Mouse (Mus musculus): ENCODE measurements around the gene Spata16.

The Spata16 gene

DNA sequence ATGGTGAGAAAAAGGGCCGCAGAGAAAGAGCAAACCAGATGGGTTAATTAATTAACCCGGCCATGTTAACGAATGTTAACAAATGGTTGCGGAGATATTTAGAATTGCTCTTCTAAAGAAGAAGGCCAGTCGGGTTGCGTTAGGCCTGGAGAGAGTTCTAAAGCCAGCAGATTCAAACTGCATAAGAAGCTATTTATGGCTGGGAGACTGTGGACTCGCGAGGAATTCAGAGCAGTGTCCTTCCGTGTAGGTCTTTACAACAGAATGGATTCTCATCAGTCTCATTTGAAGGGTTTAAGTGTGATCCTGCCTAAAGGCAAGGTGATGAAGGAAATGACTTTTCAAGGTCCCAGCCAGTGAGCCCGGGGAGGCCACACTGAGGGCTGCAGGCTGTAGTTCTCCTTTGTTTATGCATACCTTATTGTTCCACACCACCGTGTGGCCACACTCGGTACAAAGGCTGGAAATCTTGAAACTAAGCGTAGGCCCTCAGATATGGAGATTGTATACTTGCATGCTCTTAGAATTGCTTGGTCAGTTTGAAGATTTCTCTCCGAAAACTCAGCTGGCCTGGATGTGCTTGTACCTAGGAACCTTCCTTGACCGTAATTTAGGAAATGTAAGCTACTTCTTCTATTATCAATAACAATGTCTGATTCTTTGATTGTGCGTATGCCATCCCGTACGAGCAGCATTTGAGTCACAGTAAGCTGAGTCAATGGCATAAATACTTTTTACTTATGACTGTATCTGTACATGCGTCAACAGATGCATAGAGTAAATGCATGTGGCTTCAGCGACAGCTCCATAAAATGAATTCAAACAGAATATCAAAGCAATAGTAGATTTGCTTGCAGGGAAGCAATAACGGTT, 197.0 kb downstream of the Spata16 start:
- peak; percentile 42 to 51 for DNase-seq

DNA sequence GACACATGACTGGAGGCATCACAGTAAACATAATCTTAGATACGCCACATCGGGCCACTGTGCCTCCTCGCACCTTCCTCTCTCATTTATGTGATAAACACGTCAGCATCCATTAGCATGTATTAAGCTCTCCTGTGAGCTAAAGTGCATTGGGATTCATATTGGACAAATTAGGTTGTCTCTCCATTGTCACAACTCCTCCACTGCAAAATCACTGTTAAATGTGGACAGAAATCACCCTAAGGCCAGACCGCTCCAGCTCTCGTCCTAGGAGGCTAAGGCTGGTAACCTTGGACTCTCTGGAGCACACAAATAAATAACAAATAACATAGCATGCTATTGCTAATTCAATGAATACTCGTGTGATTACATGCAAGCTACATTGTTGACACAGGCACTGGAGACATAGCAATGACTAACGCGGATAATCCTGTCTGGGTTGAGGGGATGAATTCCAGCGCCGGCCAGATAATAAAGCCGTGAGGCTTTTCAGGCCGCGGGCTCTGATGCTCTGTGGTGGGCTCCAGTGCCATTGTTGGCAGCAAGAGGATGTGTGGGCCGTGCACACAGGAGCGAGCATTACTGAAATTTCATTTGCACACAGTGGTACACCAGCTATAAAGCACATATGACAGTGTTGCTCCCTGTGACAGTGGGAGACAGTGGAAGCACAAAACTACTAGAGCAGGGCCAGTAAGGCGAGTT, 197.8 kb downstream of the Spata16 start:
- no peak for DNase-seq

DNA sequence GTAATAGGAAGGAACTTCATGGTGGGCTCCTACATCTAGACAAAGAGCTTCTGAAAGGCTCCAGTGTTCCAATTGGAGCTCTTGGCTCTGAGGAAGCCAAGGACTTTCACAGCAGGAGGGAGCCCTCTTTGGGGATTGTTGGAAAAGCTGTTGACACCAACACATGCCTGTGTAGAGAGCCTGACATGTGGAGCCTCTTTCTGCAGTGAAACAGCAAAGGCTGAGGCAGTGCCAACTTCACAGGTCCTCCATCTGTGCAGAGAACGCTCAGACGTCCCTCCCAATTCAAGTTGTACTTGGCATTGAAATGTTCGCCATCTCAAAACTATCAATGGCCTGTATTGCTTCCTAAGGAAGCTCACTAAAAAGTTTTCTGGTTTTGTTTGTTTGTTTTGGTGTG, 207.6 kb downstream of the Spata16 start:
- no peak for DNase-seq

DNA sequence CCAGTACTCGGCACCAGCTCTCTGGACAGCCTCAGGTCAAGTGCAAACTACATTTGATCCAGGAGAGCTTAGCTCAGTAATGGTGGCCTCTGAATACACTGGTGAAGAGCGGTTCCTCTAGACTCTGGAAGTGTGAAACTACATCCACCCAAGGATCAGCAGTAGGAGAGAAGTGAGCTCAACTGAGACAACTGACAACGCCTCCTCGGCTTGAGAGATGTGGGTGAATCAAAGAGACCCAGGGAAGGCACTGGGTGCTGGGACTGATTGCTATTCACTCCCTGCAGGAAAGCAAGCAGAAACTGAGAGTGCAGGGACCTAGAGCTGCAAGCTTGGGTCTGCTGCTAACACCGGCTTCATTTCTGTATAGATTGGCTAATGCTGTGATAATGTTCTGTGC, 210.5 kb downstream of the Spata16 start:
- no peak for DNase-seq

DNA sequence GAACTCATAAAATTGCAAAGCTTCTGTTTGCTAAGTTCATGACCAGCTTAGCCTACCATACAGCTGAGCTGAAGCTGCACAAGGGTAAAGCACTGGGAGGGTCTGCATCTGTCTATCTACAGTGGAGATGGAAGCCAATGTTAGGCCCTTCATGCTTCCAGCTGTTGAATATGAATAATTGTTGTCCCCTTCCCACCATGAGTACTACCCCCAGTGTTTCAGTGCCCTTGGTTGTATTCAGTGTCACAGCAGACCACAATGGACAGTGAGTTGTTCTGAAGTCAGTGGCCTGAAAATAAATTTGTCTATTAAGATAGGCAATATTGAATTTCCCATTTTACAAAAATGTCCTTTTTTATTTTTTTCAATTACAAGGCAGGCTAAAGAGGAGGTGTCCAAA, 212.8 kb downstream of the Spata16 start:
- no peak for DNase-seq

DNA sequence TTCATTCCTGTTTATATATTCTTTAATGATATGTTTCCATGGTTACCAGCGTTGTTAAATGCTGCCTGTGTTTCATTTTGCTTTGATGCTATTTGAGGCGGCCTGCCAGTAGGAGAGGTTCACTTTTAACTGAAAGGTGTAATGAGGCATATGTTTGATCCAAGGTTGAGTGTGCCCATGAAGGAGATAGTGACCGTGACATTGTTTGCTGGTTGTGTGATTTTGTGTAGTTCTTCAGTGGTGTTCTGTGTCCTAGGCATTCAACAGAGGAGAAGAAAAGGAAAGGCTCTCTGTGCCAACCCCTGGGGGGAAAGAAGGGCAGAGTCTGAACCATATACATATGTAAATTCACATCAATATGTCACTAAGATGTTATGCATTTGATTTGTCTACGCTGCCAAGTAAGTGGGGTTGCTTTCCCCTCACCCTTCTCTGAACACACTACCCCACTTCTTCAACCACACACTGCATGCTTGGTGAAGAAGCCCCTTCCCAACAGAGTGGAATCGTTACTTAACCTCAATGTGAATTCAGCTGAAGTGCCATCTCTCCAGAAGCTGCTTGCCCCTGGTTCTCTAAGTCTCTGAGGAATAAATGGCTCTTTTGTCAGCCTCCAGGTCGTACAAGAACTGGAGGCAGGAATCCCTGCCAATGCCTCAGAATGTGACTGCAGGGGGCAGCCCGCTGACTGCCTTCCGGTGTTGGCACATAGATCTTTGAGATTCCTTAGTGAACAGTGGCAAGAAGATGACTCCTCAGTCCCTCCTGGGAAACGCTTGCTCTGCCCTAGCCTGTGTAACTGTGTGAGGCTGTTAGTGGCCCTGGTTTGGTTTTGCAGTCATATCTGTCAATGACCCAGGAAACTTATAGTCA, 213.5 kb downstream of the Spata16 start:
- no peak for DNase-seq

DNA sequence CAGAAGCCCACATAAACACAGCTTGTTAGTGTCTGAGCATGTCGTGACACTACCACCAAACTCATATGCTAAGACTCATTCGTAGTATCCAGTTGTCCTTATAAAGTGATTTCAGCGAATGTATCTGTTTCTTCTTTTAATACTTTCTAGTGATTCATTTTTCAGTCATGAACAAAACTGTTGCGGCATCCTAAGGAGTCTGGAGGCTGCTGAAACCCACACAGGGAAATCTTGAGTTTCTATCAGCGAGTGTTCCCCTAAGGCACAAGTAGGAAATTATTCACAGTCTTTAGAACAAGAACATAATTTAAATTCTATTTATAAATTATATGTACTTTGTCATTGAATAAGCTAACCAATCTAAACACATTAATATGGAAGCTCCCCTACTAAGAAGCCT, 216.1 kb downstream of the Spata16 start:
- DNase-seq = no peak

DNA sequence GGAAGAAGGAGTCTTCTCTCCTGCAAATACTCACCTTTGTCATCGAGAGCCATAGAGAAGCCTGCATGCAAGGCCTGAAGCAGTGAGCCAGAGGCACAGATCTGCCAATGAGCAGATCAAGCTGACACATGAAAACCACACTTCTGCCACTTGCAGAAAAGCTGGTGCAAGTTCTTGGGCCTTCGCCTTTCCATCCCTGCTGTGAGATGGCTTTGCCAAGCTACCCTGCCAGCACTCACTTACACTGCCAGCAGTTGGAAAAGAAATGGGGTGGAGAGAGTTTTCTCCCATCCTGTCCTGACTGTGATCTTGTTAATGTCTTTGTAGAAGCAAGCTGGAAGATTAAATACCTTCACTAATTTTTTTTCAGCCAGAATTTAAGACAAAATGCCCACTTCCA, 237.3 kb downstream of the Spata16 start:
- DNase-seq = no peak

DNA sequence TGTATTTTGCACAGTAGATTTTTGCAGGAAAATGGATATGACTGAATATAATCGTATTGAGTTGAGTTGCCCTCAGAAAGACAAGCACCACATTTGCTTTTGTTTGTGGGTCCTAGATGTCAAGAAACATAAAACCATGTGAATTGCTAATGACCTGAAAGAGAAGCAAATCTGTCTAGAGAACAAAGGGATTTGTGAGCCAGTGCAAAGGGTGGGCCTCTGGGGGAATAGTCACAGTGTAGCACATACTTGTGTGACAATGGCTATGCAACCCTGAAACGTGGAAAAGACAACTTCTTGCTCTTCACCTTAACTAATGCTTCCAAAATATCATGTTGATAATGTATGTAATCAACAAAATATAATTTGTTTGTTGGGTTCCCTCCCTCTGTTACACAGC, 239.9 kb downstream of the Spata16 start:
- no peak for DNase-seq

DNA sequence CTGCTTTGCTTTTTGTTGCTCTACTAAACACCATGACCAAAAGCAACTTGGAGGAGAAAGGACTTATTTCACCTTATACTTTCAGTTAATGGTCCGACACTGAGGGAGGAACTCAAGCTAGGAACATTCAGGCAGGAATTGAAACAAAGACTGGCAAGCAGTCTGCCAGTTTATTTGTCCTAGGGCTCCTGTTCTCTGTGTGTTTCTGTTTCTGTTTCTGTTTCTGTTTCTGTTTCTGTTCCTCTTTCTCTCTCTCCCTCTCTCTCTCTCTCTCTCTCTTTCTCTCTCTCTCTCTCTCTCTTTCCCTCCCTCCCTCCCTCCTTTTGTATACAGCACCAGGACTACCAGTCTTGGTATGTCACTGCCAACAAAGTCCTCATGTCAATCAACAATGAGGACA, 279.2 kb downstream of the Spata16 start:
- no peak for DNase-seq

DNA sequence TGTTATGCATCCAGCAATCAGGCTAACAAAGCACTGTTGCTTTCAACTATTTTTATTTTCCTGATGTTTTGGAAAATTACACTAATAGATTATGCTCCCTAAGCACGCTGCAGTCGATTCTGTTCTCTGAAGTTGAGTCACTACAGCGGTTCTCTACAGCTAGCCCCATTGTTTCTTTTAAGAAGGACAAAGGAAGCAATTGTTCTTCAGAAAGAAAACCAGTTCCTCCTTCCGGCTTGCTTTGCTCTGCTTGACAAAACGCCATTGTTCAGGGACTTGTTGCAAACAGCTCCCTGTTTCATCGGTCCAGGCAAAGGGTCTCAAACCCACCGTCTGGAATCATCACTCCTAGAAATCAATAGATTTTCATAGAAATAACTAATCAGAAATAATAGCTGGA, 283.6 kb downstream of the Spata16 start:
- no peak for DNase-seq

DNA sequence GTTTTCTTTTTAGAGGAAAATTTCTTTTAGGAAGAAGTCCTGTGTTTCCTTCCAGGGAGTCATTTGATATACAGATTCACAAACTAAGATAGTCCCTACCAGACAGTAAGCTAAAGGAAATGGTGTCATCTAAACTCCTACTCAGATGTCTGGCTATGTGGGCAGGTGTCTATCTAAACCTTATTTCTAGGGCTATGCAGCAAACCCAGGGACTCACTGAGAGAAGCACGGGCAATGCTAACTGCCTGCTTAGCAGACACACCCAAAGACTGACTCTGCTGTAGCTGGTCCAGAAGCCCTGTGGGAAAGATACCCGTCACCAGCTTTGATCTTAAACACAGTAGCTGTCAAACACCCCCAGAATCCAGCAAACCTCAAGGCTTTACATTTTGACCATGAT, 284.2 kb downstream of the Spata16 start:
- DNase-seq = no peak

DNA sequence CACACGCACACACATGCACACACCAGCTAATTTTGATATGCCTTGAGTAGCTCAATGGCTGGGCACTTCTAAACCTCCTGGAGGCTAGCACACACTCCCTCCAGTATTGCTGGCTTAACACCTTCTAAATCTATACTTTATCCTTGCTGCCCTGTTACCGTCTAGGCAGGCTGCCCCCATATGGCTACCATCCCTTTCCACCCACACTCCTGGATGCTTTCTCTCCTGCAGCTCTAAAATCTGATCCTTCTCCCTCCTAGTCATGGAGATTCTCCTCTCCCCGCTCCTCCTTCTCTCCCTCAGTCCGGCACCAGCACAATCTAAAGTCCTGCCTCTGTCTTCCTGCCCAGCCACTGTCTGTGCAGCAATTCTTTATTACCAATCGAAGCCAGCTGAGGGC, 286.0 kb downstream of the Spata16 start:
- no peak for DNase-seq

DNA sequence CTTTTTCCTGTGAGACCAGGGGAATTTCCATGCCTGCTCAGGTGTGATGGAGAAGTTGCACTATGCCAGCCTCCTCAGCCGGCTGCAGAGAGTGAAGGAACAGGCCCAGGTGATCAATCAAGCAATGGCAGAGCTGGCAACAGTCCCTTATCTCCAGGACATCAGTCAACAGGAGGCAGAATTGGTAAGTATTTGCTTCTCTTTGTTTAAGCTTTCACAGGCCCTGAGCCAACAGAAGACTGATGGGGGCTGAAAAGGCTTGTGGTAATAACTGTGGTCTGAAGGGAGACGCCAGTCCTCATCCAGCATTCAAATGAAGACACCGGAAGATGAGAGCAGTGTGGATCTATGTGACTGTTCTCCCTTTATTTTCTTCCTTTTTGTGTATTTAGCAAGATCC, 286.8 kb downstream of the Spata16 start:
- DNase-seq = no peak

DNA sequence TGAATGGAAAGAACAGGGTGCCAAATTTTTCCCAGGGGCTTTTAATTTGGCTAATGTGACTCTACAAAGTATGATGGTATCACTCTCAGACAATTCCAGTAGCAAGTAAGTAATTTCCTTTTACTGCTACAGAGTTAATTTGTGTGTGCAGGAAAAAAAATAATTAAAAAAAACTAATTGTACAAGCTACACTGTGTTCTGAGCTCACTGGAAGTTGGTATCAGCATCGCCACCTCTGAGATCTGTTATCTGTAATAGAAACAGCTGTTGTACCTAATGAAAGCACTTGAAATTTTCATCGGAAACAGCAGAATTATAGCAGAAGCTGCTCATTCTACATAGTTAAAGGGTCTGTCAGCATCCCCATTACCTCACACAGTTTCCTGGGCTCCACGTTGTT, 295.7 kb downstream of the Spata16 start:
- no peak for DNase-seq

DNA sequence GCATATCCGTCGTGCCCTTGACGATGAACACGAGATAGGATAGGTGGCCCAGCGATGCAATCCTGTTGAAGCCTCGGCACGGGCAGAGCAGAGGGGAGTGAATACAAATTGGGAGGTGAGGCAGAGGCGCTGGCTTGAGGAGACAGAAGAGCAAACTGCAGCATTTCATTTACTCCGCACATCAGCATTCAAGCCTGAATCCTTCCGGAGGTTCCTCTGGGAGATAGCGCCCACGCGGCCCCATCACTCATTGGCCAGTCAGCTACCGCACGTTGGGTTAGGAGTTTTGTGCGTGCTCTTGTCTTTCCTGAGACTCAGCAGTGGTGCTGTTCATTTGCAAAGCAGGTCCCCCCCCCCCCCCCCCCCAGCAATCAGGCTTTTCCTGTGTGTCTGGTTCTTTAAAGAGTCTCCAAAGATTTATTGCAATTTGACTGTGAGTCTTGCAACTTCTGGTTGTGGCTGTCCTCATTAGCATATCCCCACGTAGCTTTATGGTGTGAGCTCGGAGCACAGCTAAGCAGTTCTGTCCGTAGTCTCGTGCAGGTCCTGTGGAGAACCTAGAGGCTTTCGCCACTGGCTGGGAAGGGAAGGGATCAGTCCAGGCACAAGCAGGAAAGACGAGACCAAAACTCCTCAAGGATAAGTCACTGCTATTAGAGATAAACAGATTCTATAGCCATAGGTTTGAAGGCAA, 299.6 kb downstream of the Spata16 start:
- DNase-seq = peak in 1 of 2 experiments; percentile 4

DNA sequence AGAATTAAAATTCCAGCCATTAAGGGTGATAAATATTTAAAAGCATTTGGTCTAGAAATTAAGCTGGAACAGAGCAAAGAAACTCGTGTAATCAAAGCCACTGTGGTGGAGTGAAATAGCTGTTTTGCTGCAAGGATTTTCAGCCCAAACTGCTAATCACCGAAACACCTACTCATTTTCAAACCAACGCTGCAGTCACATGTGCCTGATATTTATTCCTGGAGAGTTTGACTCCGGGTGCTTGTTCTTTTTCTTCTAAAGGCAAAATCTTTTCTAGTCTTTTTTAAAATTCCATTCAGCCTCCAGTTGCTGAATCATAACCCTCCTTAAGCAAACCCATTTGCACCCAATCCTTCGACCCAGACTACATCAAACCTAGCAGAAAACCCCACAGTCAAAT, 329.4 kb downstream of the Spata16 start:
- no peak for DNase-seq

DNA sequence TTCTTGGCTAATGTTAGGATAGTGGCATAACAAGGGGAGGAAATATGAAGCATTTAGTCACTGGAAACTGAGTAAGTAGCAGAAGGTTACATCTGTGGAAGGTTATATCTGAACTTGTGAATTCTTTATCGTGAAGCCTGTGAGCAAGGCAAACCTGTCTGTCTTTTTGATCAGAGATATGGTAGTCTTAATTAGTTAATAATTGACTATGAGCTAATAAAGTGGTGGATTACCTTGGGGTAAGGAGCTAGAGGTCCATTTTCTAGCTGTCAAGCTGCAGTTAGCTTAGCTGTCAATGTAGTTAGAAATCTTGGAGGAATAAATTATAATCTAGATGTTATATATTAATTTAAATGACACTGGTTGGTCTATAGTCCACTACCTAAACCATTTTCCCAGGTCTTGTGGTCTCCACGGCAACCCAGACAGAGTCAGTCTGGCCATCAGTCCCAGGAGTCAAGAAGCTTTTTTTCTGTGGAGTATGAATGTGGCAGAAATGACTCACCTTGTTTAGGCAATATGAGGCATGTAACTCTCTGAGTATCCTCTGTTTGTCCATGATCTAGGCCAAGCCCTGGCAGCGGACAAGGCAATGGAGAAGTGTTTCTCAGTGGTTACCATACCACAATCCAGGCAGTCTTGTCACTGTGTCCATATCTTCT, 331.6 kb downstream of the Spata16 start:
- DNase-seq = no peak

DNA sequence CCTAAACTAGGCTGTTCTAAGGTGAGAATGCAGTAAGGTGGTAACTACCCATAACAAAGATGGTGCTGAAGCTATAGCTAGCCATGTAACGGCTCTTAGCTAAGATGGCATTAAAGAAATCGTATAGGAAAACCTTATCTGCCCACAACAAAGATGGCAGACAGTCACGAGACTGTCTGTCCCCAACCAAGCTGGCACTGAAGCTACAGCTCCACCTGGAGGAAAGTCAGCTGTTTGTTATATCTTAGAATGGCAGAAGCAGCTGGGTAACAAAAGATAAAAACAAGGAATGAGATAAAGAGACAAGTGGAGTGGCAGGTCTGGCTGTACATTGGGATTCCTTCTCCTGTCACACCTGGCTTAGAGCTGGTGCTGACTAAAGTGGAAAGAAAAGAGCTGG, 333.1 kb downstream of the Spata16 start:
- no peak for DNase-seq

DNA sequence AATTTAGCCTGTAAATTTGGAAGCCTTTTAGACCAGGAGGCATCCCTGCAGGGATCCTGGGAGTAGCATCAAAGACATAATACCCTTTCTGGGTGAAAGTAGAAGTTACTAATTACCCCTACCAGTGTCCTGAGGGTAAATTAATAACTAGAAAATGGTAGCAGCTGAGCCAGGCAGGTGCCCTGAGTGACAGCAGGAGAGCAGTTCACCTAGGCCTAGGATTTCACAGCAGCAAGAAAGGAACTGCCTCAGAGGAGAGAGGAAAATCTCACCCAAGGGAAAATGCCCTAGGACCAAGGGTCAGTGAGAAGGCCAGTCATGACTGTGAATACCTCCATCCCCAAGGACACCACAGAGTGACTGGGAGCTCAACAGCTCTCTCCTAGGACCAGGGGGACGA, 333.9 kb downstream of the Spata16 start:
- DNase-seq = no peak

DNA sequence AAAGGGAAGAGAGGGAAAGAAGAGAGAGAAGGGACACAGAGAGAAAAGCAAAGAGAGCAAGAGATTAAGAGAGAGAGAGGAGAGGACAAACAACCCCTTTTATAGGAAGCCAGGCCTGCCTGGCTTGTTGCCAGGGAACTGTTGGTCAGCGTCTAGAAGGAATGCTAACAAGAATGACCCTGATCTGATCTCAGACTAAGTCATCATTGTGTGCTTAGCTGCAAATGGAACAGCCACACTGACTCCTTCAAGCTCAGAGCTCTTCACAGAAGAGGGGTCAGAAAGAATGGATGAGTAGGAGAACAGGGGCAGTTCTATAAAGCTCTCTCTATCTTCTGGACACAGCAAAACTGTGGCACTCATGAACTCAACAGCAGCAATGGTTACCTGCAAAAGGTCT, 334.7 kb downstream of the Spata16 start:
- peak; percentile 30 to 51 for DNase-seq

DNA sequence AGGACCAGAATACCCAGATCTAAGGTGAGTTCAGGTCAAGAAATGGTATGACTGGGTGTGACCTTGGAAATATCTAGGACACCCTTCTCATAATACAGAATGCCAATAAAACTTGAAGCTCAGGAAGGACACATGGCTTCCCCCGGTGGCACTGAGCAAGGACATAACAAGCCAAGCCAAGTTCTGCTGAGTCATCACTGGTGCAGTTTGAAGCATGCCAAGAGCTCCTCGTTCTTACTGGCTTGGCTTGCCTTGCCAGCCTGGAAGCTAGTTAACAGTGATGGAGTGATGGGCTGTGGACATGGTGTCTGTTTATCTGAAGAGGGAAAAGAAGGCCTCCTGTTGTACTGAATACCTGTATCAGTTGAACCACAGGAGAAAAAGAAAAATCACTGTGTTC, 342.2 kb downstream of the Spata16 start:
- no peak for DNase-seq
